Mouse (Mus musculus): Measurements from ENCODE around the gene Mt4. TPM values are rescaled to one million over a fixed set of nuclear protein-coding genes. Genes with fewer than 3 reads are reported as not detected.

Mt4 gene
- polyA plus RNA-seq (2014; fragmentation: Illumina TruSeq; extraction: RNeasy Lipid Tissue Mini Kit (QIAGEN cat#74804); ENCODE audit: low read depth, low replicate concordance) = not detected

GRCm38 (mm10) chr8:94136933-94137332 is at the start of gene Mt4:
Gene Mt4 (plus strand): TSS chr8:94137197.

GRCm38 (mm10) chr8:94098081-94098974 is 38.7 kb upstream of the Mt4 start, which contains the start of gene Bbs2:
Gene Bbs2 (minus strand): TSS chr8:94098928.

GRCm38 (mm10) chr8:94152513-94153300 is 15.7 kb downstream of the Mt4 start, which contains the start of gene Mt3:
Gene Mt3 (plus strand): TSS chr8:94152607.

GRCm38 (mm10) chr8:94172075-94172808 is 35.2 kb downstream of the Mt4 start, which contains the start of gene Mt2:
Gene Mt2 (plus strand): TSS chr8:94172664.

GRCm38 (mm10) chr8:94178857-94179712 is 42.1 kb downstream of the Mt4 start, which contains the start of gene Mt1:
Gene Mt1 (plus strand): TSS chr8:94179082.

Other genes with a start within 250 kb of the Mt4 start
- 89.5 TPM for gene Amfr, start 124.4 kb upstream of the Mt4 start, polyA plus RNA-seq (2014; fragmentation: Illumina TruSeq; extraction: RNeasy Lipid Tissue Mini Kit (QIAGEN cat#74804); ENCODE audit: low read depth, low replicate concordance)
- 21.4 TPM for gene Nudt21, start 100.2 kb upstream of the Mt4 start, polyA plus RNA-seq (2014; fragmentation: Illumina TruSeq; extraction: RNeasy Lipid Tissue Mini Kit (QIAGEN cat#74804); ENCODE audit: low read depth, low replicate concordance)
- gene Ogfod1, start 100.0 kb upstream of the Mt4 start, polyA plus RNA-seq (2014; fragmentation: Illumina TruSeq; extraction: RNeasy Lipid Tissue Mini Kit (QIAGEN cat#74804); ENCODE audit: low read depth, low replicate concordance) = 17.9 TPM
- 18.9 TPM for gene Bbs2, start 38.3 kb upstream of the Mt4 start, polyA plus RNA-seq (2014; fragmentation: Illumina TruSeq; extraction: RNeasy Lipid Tissue Mini Kit (QIAGEN cat#74804); ENCODE audit: low read depth, low replicate concordance)
- gene Mt3, start 15.4 kb downstream of the Mt4 start, polyA plus RNA-seq (2014; fragmentation: Illumina TruSeq; extraction: RNeasy Lipid Tissue Mini Kit (QIAGEN cat#74804); ENCODE audit: low read depth, low replicate concordance) = 8.0 TPM
- gene Mt2, start 35.5 kb downstream of the Mt4 start, polyA plus RNA-seq (2014; fragmentation: Illumina TruSeq; extraction: RNeasy Lipid Tissue Mini Kit (QIAGEN cat#74804); ENCODE audit: low read depth, low replicate concordance) = 100 TPM
- gene Mt1, start 41.9 kb downstream of the Mt4 start, polyA plus RNA-seq (2014; fragmentation: Illumina TruSeq; extraction: RNeasy Lipid Tissue Mini Kit (QIAGEN cat#74804); ENCODE audit: low read depth, low replicate concordance) = 405 TPM
- gene Nup93, start 77.4 kb downstream of the Mt4 start, polyA plus RNA-seq (2014; fragmentation: Illumina TruSeq; extraction: RNeasy Lipid Tissue Mini Kit (QIAGEN cat#74804); ENCODE audit: low read depth, low replicate concordance) = 17.2 TPM
- 1.7 TPM for gene Slc12a3, start 192.0 kb downstream of the Mt4 start, polyA plus RNA-seq (2014; fragmentation: Illumina TruSeq; extraction: RNeasy Lipid Tissue Mini Kit (QIAGEN cat#74804); ENCODE audit: low read depth, low replicate concordance)
- gene Herpud1, start 249.2 kb downstream of the Mt4 start, polyA plus RNA-seq (2014; fragmentation: Illumina TruSeq; extraction: RNeasy Lipid Tissue Mini Kit (QIAGEN cat#74804); ENCODE audit: low read depth, low replicate concordance) = 213 TPM

Measured in heart, adult 10 weeks (tissue).